Mouse (Mus musculus): Measurements from ENCODE around the gene Rnf157.

DNA sequence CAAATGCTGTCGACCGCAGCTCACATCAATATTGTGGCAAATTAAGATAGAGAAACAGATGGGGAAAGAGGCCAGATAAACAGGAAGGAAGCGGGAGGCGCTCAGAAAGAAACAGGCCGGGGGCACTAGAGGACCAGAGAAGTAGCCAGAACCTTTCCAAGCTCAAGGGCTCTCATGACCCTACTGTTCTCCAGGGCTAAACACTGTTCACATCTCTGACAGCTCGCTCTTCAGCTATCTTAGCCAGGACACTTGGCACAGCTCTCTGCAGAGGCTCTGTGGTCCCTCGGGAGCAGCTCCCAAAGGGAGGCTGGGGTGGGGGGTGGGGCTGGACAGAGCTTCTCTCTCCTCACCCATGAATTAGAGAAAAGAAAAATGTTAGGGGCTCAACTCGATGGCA is 122.3 kb downstream of the Rnf157 start:
- TF ChIP-seq POLR2A (IDR thresholded peaks at IDR 0.05; ENCODE audit: borderline replicate concordance, extremely low read depth, low read depth, low read length) (no peak), CTCF (IDR thresholded peaks at IDR 0.05; ENCODE audit: insufficient read depth, low read length) (no peak)

All from lung, adult 2 months (tissue).